Mouse (Mus musculus) heart, postnatal 0 days (tissue): ENCODE measurements around the gene Pdk3.

Experiments used
- CTCF ChIP-seq: IDR thresholded peaks from 2 replicates; pipeline ENCODE4 v1.5.1; 2016; ENCODE audit warnings: antibody characterized with exemption, control low read depth, low read depth
- EP300 ChIP-seq: IDR thresholded peaks from 2 replicates; pipeline ENCODE4 v1.6.1; 2016; ENCODE audit warnings: antibody characterized with exemption, low read depth

- TF ChIP-seq EP300 (no peak), CTCF (no peak)
These were observed 30.6 kb upstream of the Pdk3 start for GRCm38 (mm10) chrX:93862525-93863086.
